Mouse (Mus musculus) left cerebral cortex, postnatal 25 days (tissue): ENCODE measurements around the gene Bicral. TPM values are rescaled to one million over a fixed set of nuclear protein-coding genes. Genes with fewer than 3 reads are reported as not detected.
"Not testable (repeated sequence)": the region's sequence is repeated elsewhere in the genome, so short reads cannot be mapped to it uniquely, and the experiment has no call there.

Experiments used
- DNase-seq, 2 experiments: peaks; one replicate each; pipeline ENCODE4 v3.0.0; 2022; ENCODE audit warnings: low spot score in 2 of 2, mixed read lengths in 1 of 2
- intact Hi-C: fragments of 180-260 bp; cut with DNase I; formaldehyde crosslinking; loops from one replicate; pipeline ENCODE4 v1.15.1; 2025
- total RNA-seq, 2 experiments: library from RNA; stranded (reverse); gene quantifications; 2 replicates each; pipeline ENCODE4 v1.2.3; 2021

The Bicral gene
- total RNA-seq, 2 experiments from 2014 or later, result 41.6 to 49.7 TPM

DNA sequence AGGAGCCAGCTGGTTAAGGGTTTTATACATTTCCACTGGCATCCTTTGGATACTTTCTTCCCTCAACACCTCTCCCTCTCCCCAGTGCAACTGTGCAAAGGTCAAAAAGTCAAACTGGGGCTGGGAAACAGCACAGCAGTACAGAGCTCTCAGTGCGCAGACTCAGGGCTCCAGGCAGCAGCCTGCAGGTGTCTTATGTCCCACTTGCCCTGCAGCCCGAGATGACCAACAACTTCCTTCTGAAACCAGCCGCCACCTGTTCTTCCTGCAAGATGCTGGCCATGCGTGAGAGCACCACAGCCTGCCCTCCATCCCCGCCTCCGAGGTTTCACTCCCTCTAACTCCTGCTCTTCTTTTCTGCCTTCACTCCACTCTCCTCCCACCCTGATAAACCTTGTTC lies 5.6 kb downstream of the Bicral start:
- no peak for DNase-seq
- intact Hi-C loops, result no loop called here

GRCm38 (mm10) chr17:46847206-46847605 lies 11.1 kb downstream of the Bicral start:
- DNase-seq, result no peak
- intact Hi-C loops, result no loop called here

GRCm38 (mm10) chr17:46846573-46846972 lies 11.7 kb downstream of the Bicral start:
- DNase-seq, intact Hi-C loops: not testable (repeated sequence)

DNA sequence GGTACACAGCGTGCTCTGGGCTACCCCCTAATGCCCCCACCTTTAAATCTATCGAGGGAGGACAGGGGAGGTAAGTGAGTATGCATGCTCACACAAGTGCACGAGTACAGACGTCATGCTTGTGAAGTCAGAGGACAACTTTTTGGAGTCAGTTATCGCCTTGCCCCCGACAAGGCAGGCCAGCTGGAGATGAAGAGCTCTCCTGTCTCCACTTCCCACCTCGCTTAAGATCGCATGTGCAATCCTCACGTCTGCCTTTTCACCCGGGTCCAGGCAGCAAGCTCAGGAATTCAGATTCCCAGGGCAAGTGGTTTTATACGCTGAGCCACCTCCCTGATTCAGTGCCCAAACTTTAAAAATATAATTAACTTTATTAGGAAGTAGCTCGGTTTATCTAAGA lies 13.0 kb downstream of the Bicral start:
- intact Hi-C loops, result no loop called here
- DNase-seq, result no peak

DNA sequence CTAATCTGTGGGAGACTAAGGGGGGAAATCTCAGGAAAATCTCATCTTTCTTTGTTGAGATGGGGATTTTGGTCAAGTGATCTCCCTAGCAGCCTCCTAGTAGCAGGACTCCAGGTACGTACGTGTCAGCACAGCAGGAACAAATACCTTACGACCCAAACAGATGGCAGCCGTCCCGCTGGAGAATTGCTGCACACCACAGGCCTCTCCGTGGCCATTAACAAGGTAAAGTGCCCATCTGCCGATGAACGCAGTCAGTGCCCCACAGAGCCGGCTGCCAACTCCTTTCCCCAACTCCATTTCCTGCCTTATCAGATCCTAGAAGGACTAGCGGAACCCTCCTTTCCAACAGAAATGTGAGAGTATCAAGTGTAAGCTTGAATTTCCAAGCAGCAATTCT lies 13.5 kb downstream of the Bicral start:
- no peak for DNase-seq
- intact Hi-C loops, result no loop called here

DNA sequence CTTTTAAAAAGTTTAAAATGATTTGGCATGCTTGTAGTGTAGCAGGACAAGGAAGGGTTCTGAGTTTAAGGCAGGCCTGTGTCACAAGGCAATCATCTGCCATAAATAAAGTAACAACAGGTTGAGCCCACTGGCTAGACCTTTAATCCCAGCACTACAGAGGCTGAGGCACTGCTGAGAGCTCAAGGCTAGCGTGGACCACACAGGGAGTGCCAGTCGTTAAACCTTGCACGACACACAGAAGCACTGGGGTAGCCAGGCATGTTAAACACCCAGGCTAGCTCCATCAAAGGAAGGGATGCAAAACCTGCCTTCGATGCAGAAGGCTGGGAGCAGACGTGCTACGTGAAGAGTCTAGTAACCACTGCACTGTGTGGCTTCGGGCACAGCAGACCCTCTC lies 14.6 kb downstream of the Bicral start:
- no peak for DNase-seq
- intact Hi-C loops, result no loop called here

DNA sequence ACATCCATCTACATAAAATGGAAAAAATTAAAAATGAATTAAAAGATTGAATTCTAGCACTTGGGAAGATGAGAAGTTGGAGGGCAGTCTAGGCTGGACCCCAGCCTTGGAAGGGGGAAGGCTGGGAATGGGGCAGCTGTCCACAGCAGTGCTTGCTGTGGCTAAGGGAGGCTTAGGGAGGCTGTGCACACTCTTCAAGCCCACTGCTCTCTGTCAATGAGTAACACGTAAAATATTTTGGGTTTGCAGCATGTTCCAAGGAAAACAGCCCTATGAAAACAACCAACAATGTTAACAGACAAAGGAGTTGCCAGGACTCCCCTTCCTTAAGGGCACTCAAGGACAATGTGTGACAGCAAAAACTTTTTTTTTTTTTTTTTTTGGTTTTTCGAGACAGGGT lies 15.3 kb downstream of the Bicral start:
- intact Hi-C loops, result no loop called here
- no peak for DNase-seq

- no peak for DNase-seq
- intact Hi-C loops, result no loop called here
Measured at GRCm38 (mm10) chr17:46840304-46841010, 17.8 kb downstream of the Bicral start.

DNA sequence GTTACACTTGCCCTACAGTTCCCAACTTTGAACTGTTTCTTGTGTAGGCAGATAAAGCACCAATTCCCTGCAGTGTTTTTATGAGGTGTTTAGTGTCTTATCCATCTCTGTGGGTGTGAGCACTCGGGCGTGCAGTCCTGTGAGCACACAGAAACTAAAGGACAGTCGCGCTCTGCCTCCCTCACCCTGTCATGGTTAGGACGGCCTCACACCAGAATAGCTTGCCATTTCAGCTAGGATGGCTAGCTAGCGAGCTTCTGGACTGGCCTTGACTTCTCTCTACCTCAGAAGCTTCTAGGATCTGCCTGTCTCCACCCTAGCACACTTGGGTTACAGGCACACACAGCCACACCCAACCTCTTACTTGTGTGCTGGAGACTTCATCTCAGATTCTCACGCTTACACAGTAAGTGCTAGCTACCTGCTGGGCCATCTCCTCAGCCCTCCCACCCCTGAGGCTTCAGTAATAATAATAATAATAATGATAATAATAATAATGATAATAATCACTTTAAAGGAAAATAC lies 19.8 kb downstream of the Bicral start:
- intact Hi-C loops, result no loop called here
- DNase-seq, result no peak

DNA sequence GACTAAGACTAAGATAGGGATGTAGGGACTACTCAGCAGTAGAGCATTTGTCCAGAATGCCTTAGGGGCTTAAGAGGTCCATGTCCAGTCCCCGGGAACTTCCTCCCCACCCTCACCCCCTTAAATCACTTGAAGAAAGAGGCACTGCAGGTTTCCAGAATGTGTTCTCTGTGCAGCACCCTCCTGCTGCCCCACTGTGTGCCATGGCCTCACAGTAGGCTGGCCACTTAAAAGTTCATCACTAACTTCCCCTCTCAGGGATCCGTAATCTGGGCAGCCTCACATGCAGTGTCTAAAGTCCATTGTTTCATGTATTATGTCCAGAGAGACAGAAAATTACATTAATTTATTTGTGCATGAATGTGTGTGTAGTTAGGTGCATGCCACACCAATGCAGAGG lies 20.4 kb downstream of the Bicral start:
- intact Hi-C loops, result no loop called here
- no peak for DNase-seq

- no peak for DNase-seq
- intact Hi-C loops, result no loop called here
Measured at GRCm38 (mm10) chr17:46835093-46835715, 23.1 kb downstream of the Bicral start.

- intact Hi-C loops, result no loop called here
- no peak for DNase-seq
Measured at GRCm38 (mm10) chr17:46832981-46833305, 25.3 kb downstream of the Bicral start.

GRCm38 (mm10) chr17:46832101-46832980 lies 25.9 kb downstream of the Bicral start:
- no peak for DNase-seq
- intact Hi-C loops, result no loop called here

- no peak for DNase-seq
- intact Hi-C loops, result no loop called here
Measured at GRCm38 (mm10) chr17:46829856-46830535, 28.3 kb downstream of the Bicral start.

DNA sequence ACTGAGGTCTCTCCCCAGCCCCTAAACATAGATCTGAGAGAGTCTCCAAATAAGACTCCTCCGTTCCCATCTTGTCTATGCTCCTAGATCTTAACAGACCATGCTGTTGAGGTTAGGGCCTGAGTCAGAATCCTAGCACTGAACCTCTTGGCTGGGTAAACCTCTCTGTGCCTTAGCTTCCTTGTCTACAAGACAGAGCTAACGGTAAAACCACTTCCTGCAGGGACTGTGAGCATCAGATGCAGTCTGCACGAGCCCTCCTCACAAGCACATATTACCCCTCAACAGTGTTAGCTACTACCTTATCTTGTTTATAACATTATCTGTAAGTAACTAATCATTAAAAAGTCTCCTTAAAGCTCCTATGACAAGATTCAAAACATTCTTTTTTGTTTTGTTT lies 29.3 kb downstream of the Bicral start:
- intact Hi-C loops, result no loop called here
- DNase-seq, result no peak

GRCm38 (mm10) chr17:46823091-46823490 lies 35.2 kb downstream of the Bicral start:
- intact Hi-C loops, result no loop called here

GRCm38 (mm10) chr17:46820628-46821027 lies 37.7 kb downstream of the Bicral start:
- no peak for DNase-seq
- intact Hi-C loops, result no loop called here

More at GRCm38 (mm10) chr17:46823091-46823490, 35.2 kb downstream of the Bicral start:
- DNase-seq, result no peak

- DNase-seq, result no peak
- intact Hi-C loops, result no loop called here
Measured at GRCm38 (mm10) chr17:46817734-46818158, 40.5 kb downstream of the Bicral start.

DNA sequence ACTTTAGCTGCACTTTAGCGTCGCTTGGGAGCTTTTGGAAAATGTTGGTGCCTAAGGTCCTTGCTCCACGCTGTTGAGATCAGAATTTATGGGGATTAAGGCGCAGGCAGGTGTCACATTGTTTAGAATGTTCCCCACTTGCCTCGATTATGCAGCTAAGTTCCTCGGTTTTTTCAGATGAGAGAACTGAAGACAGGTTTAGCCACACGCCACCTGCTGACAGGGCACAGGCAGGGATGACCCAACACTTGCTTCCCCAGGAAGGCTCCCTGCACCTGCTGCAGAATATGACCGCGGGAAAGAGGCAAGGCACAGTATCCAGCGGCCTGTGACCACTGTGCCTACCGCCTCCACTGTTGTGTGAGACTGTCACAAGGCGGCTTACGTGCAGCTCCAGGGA lies 42.0 kb downstream of the Bicral start:
- DNase-seq, result no peak
- intact Hi-C loops, result no loop called here

- intact Hi-C loops, result no loop called here
- DNase-seq, result no peak
Measured at GRCm38 (mm10) chr17:46814497-46814896, 43.8 kb downstream of the Bicral start.
